9 mouse cellular contexts compared by ENCODE assay signal in the genomic region with DNA sequence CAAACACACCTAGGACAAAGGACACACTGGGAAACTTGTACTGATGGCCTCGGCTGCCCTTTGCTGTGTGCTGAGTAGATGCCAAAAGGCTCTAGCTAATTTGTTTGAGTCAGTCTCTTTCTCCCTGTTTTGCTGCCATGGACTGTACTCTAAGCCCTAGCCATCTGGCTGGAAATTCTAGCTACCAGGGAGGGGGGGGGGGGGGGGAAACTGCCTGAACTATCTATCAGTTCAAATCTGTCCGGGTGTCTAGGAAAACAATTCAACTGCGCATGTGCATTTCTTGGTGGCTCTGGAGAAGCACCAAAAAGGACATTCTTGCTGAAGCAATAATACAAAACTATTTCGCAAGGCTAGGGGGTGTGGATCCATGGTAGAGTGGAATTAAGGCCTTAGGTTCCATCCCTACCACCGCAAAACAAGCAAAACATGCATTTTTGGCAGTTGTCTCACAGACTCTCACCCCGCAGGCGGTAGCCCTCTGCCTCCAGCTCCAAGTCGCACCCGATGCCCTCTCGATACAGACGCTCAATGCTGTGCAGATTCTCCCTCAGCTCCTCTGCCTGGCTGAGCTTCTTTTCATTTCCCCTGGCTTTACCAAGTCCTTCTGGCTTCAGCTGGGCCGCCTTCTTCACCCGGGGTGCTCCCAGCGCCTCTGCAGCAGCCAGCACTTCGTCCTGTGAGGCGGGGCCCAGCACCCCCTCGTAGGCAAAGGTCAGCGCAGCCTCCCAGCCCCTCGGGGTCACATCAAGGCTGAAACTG. TPM values are rescaled to one million over a fixed set of nuclear protein-coding genes. Genes with fewer than 3 reads are reported as not detected.
DNase-seq lines count a peak whose midpoint lies in the region; ATAC-seq and TF ChIP-seq lines count a peak whose summit lies in the region.
"Had no signal": no experiment of that assay in that cellular context is flagged by ENCODE, and none has a peak within 500 bp of the region (broad histone marks: within the 10 kb centered on the region; RNA-seq: fewer than 3 reads in every experiment).

No protein-coding gene starts in this region.

- H3K4me1 ChIP-seq in limb, embryonic 11.5 days (ENCODE audit: control insufficient read depth, insufficient read depth, low read length), result peaks cover 3% of the 10 kb centered on the region; the same call in 1 of the 2 replicates
- peaks cover 17% of the 10 kb centered on the region for H3K4me1 ChIP-seq in midbrain, embryonic 10.5 days
- 0 out of 2 replicates have a peak, but pooled peaks cover 3% of the 10 kb centered on the region for H3K4me1 ChIP-seq in stomach, postnatal 0 days (replicated peaks; ENCODE audit: control insufficient read depth, insufficient read depth)

- peaks cover 11% of the 10 kb centered on the region; the same call in 1 of the 2 replicates for H3K27me3 ChIP-seq in limb, embryonic 11.5 days (ENCODE audit: control insufficient read depth, insufficient read depth, low read length)
- H3K27me3 ChIP-seq in midbrain, embryonic 10.5 days (ENCODE audit: low read depth, poor library complexity, severe bottlenecking), result peaks cover 33% of the 10 kb centered on the region
- no peaks in the 10 kb centered on the region for H3K27me3 ChIP-seq in stomach, postnatal 0 days (ENCODE audit: control insufficient read depth, insufficient read depth, low read length)

- peak overlapping the region; percentile 41 for H3K9ac ChIP-seq in limb, embryonic 11.5 days (ENCODE audit: low read length)
- H3K9ac ChIP-seq in stomach, postnatal 0 days (ENCODE audit: low read length), result peak overlapping the region; percentile 63

- no peaks in the 10 kb centered on the region for H3K36me3 ChIP-seq in limb, embryonic 11.5 days (ENCODE audit: control insufficient read depth, insufficient read depth, low read length)
- H3K36me3 ChIP-seq in midbrain, embryonic 10.5 days, result no peaks in the 10 kb centered on the region
- H3K36me3 ChIP-seq in stomach, postnatal 0 days (ENCODE audit: control insufficient read depth, insufficient read depth, low read length), result no peaks in the 10 kb centered on the region

- peak overlapping the region; percentile 27 for H3K4me3 ChIP-seq in limb, embryonic 11.5 days (ENCODE audit: low read depth, low read length)
- H3K4me3 ChIP-seq in midbrain, embryonic 10.5 days, result peak overlapping the region; percentile 56
- H3K4me3 ChIP-seq in stomach, postnatal 0 days (ENCODE audit: low read depth, low read length), result peak overlapping the region; percentile 39

- DNase-seq in adrenal gland, postnatal 25 days, result peak; percentile 30
- DNase-seq in embryo, embryonic 10.5 days (ENCODE audit: low spot score), result peak; percentile 28
- DNase-seq in heart, adult 11 months, result peak; percentile 99
- DNase-seq in kidney, adult 11 months, result peak; percentile 40
- DNase-seq in limb, embryonic 11.5 days (ENCODE audit: low spot score), result peak; percentile 30
- peak; percentile 33 for DNase-seq in midbrain, embryonic 10.5 days (ENCODE audit: low spot score)
- DNase-seq in stomach, postnatal 0 days (ENCODE audit: low spot score), result peak; percentile 21
- no peak for DNase-seq in spleen, adult 18-20 months

- no peak for ATAC-seq in limb, embryonic 11.5 days (ENCODE audit: insufficient number of reproducible peaks, low FRiP score, low TSS enrichment, low read depth)
- peak; percentile 71; the same call in 1 of the 2 replicates for ATAC-seq in stomach, postnatal 0 days (ENCODE audit: low FRiP score, low TSS enrichment)

- TF ChIP-seq EP300 in stomach, postnatal 0 days (optimal IDR thresholded peaks at IDR 0.05), result no peak

- peak overlapping the region; percentile 51 for H3K4me2 ChIP-seq in limb, embryonic 11.5 days (ENCODE audit: low read depth, severe bottlenecking)
- peak overlapping the region; percentile 69 for H3K4me2 ChIP-seq in stomach, postnatal 0 days (replicated peaks; ENCODE audit: low read depth)

- 20% methylated on average over 19 of the region's 19 CpGs for WGBS in limb, embryonic 11.5 days
- 17% methylated on average over 19 of the region's 19 CpGs for WGBS in midbrain, embryonic 10.5 days
- 13% methylated on average over 19 of the region's 19 CpGs for WGBS in stomach, postnatal 0 days

- no peak overlapping the region for H3K27ac ChIP-seq in limb, embryonic 11.5 days (replicated peaks; ENCODE audit: low read depth, low read length)
- H3K27ac ChIP-seq in midbrain, embryonic 10.5 days (replicated peaks), result peak overlapping the region; percentile 47
- peak overlapping the region; percentile 67; the same call in 1 of the 2 replicates for H3K27ac ChIP-seq in stomach, postnatal 0 days (replicated peaks)

- H3K9me3 ChIP-seq in limb, embryonic 11.5 days (ENCODE audit: control insufficient read depth, low read length), result no peaks in the 10 kb centered on the region
- H3K9me3 ChIP-seq in midbrain, embryonic 10.5 days (replicated peaks), result no peaks in the 10 kb centered on the region
- H3K9me3 ChIP-seq in stomach, postnatal 0 days (ENCODE audit: control insufficient read depth, low read length), result no peaks in the 10 kb centered on the region

- no peak for TF ChIP-seq CTCF in stomach, postnatal 0 days (IDR thresholded peaks at IDR 0.05; ENCODE audit: low read depth)

RNA-seq across cellular contexts. Expression of gene Klhl33, which starts 1.1 kb away (rescaled TPM):
- 0.62 and 2.2 TPM in 2 replicates for total RNA-seq in adrenal gland, postnatal 25 days (2021)
- 0.08 TPM in 1 of 2 replicates, not detected in the other for polyA plus RNA-seq in limb, embryonic 11.5 days (2014; fragmentation: Nextera tagmentation; extraction: Ambion mirVana)
- 0.12 and 0.14 TPM in 2 replicates for polyA plus RNA-seq in midbrain, embryonic 10.5 days (2016; fragmentation: Nextera tagmentation; extraction: Ambion mirVana)
- 0.31 and 0.33 TPM in 2 replicates for polyA plus RNA-seq in stomach, postnatal 0 days (2015; fragmentation: Nextera tagmentation; extraction: Ambion mirVana)
- total RNA-seq: hematopoietic stem cell, adult 5-6 weeks had no signal

RNA-seq across cellular contexts. Expression of gene Tep1, which starts 25.8 kb away (rescaled TPM):
- 27.1 and 28.2 TPM in 2 replicates for total RNA-seq in adrenal gland, postnatal 25 days (2021)
- polyA plus RNA-seq in limb, embryonic 11.5 days (2014; fragmentation: Nextera tagmentation; extraction: Ambion mirVana), result 5.2 and 6.2 TPM in 2 replicates
- polyA plus RNA-seq in midbrain, embryonic 10.5 days (2016; fragmentation: Nextera tagmentation; extraction: Ambion mirVana), result 3.9 and 5.0 TPM in 2 replicates
- 6.2 and 7.8 TPM in 2 replicates for polyA plus RNA-seq in stomach, postnatal 0 days (2015; fragmentation: Nextera tagmentation; extraction: Ambion mirVana)

RNA-seq across cellular contexts. Expression of gene Osgep, which starts 28.5 kb away (rescaled TPM):
- 50.2 and 57.2 TPM in 2 replicates for total RNA-seq in adrenal gland, postnatal 25 days (2021)
- polyA plus RNA-seq in limb, embryonic 11.5 days (2014; fragmentation: Nextera tagmentation; extraction: Ambion mirVana), result 173 and 186 TPM in 2 replicates
- 192 TPM in 2 replicates for polyA plus RNA-seq in midbrain, embryonic 10.5 days (2016; fragmentation: Nextera tagmentation; extraction: Ambion mirVana)
- 69.4 and 71.7 TPM in 2 replicates for polyA plus RNA-seq in stomach, postnatal 0 days (2015; fragmentation: Nextera tagmentation; extraction: Ambion mirVana)

RNA-seq across cellular contexts. Expression of gene Apex1, which starts 28.6 kb away (rescaled TPM):
- 81.3 and 86.8 TPM in 2 replicates for total RNA-seq in adrenal gland, postnatal 25 days (2021)
- 447 and 466 TPM in 2 replicates for polyA plus RNA-seq in limb, embryonic 11.5 days (2014; fragmentation: Nextera tagmentation; extraction: Ambion mirVana)
- polyA plus RNA-seq in midbrain, embryonic 10.5 days (2016; fragmentation: Nextera tagmentation; extraction: Ambion mirVana), result 412 and 447 TPM in 2 replicates
- 92.1 and 100.0 TPM in 2 replicates for polyA plus RNA-seq in stomach, postnatal 0 days (2015; fragmentation: Nextera tagmentation; extraction: Ambion mirVana)

RNA-seq across cellular contexts. Expression of gene Pip4p1, which starts 34.5 kb away (rescaled TPM):
- 75.5 and 78.7 TPM in 2 replicates for total RNA-seq in adrenal gland, postnatal 25 days (2021)
- 47.3 and 52.8 TPM in 2 replicates for polyA plus RNA-seq in limb, embryonic 11.5 days (2014; fragmentation: Nextera tagmentation; extraction: Ambion mirVana)
- 50.4 and 55.6 TPM in 2 replicates for polyA plus RNA-seq in midbrain, embryonic 10.5 days (2016; fragmentation: Nextera tagmentation; extraction: Ambion mirVana)
- polyA plus RNA-seq in stomach, postnatal 0 days (2015; fragmentation: Nextera tagmentation; extraction: Ambion mirVana), result 38.3 and 42.7 TPM in 2 replicates

Comparison
In these comparisons a context has a peak if more than half of its experiments do, and no peak if none do; other contexts are left out.
1. DNase-seq: peak in adrenal gland, postnatal 25 days (single experiment), embryo, embryonic 10.5 days (single experiment), heart, adult 11 months (single experiment), kidney, adult 11 months (single experiment), limb, embryonic 11.5 days (single experiment), midbrain, embryonic 10.5 days (single experiment) and stomach, postnatal 0 days (single experiment); none in spleen, adult 18-20 months (0 of 2).
2. Peak in every context shown above with its lines, with median percentiles within 50 percentile points of each other: H3K4me3 ChIP-seq.